9 mouse cellular contexts compared by ENCODE assay signal in the genomic region with DNA sequence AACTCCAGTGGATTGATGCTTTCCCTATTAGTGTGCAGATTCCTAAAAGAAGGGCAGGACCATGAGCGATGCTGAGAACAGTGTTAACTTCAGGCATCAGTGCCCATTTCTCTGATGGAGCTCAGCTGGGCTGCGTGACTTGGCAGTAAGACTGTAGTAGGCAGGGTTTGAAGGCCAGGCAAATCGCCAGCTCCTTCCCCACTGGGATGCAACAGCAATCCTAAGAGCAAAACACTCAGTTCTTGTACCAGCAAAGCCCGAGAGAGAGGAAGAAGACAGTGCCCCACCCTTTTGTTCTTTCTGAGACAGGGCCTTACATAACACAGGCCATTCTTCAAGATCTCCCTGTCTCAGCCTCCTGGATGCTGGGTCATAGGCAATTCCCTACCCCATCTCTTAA.
DNase-seq lines count a peak whose midpoint lies in the region; ATAC-seq and TF ChIP-seq lines count a peak whose summit lies in the region.
"Had no signal": no experiment of that assay in that cellular context is flagged by ENCODE, and none has a peak within 500 bp of the region (broad histone marks: within the 10 kb centered on the region; RNA-seq: fewer than 3 reads in every experiment).

No protein-coding gene starts in this region.

- H3K27me3 ChIP-seq in forebrain, embryonic 16.5 days (replicated peaks; ENCODE audit: control insufficient read depth, insufficient read depth, low read length): no peaks in the 10 kb centered on the region
- H3K27me3 ChIP-seq in forebrain, embryonic 12.5 days: no peaks in the 10 kb centered on the region
- no peaks in the 10 kb centered on the region for H3K27me3 ChIP-seq in MEL (ENCODE audit: control insufficient read depth in 1 of 2, insufficient read depth in 2 of 2, low read length in 2 of 2)
- no peaks in the 10 kb centered on the region for H3K27me3 ChIP-seq in lung, postnatal 0 days (replicated peaks; ENCODE audit: insufficient read depth, low read length)
- H3K27me3 ChIP-seq: CH12.LX had no signal

- no peak overlapping the region for H3K9ac ChIP-seq in forebrain, embryonic 16.5 days (replicated peaks; ENCODE audit: low read depth, low read length)
- H3K9ac ChIP-seq in forebrain, embryonic 12.5 days: no peak overlapping the region
- no peak overlapping the region for H3K9ac ChIP-seq in MEL (ENCODE audit: control insufficient read depth, low read depth, low read length, poor library complexity, severe bottlenecking)
- H3K9ac ChIP-seq in lung, postnatal 0 days (replicated peaks; ENCODE audit: low read depth): no peak overlapping the region

- WGBS in forebrain, embryonic 16.5 days: 39% methylated on average over 4 of the region's 4 CpGs
- 72% methylated on average over 4 of the region's 4 CpGs for WGBS in forebrain, embryonic 12.5 days
- WGBS in lung, postnatal 0 days: 49% methylated on average over 4 of the region's 4 CpGs

- no peak overlapping the region for H3K27ac ChIP-seq in forebrain, embryonic 16.5 days (ENCODE audit: low read length)
- no peak overlapping the region for H3K27ac ChIP-seq in forebrain, embryonic 12.5 days
- no peak overlapping the region for H3K27ac ChIP-seq in MEL (ENCODE audit: control insufficient read depth, low read depth, low read length)
- H3K27ac ChIP-seq in lung, postnatal 0 days (ENCODE audit: low read length): no peak overlapping the region

- no peak overlapping the region for H3K4me3 ChIP-seq in forebrain, embryonic 16.5 days (replicated peaks; ENCODE audit: low read length)
- H3K4me3 ChIP-seq in forebrain, embryonic 12.5 days (replicated peaks): no peak overlapping the region
- no peak overlapping the region for H3K4me3 ChIP-seq in MEL (ENCODE audit: control insufficient read depth in 1 of 2, insufficient read depth in 1 of 2, low read depth in 2 of 2, low read length in 2 of 2)
- H3K4me3 ChIP-seq in lung, postnatal 0 days (ENCODE audit: low read depth, low read length): no peak overlapping the region

- H3K9me3 ChIP-seq in forebrain, embryonic 16.5 days (ENCODE audit: control insufficient read depth, low read length): no peaks in the 10 kb centered on the region
- H3K9me3 ChIP-seq in forebrain, embryonic 12.5 days: no peaks in the 10 kb centered on the region
- H3K9me3 ChIP-seq in MEL (replicated peaks; ENCODE audit: insufficient read depth, low read length): no peaks in the 10 kb centered on the region
- no peaks in the 10 kb centered on the region for H3K9me3 ChIP-seq in lung, postnatal 0 days (ENCODE audit: low read length)

- H3K79me2 ChIP-seq in MEL (ENCODE audit: control insufficient read depth, insufficient read depth, low read length, poor library complexity): no peaks in the 10 kb centered on the region

- H3K4me1 ChIP-seq in forebrain, embryonic 16.5 days (replicated peaks; ENCODE audit: control insufficient read depth, insufficient read depth, low read length): peaks cover 12% of the 10 kb centered on the region
- H3K4me1 ChIP-seq in forebrain, embryonic 12.5 days: peaks cover 4% of the 10 kb centered on the region; the same call in 1 of the 2 replicates
- peaks cover 5 to 15% of the 10 kb centered on the region in 2 experiments for H3K4me1 ChIP-seq in MEL (ENCODE audit: control insufficient read depth in 1 of 2, insufficient read depth in 2 of 2, low read length in 2 of 2)
- H3K4me1 ChIP-seq in lung, postnatal 0 days (ENCODE audit: insufficient read depth, low read depth, low read length): no peaks in the 10 kb centered on the region

- no peak for TF ChIP-seq RAD21 in MEL (IDR thresholded peaks at IDR 0.05; ENCODE audit: low read depth, low read length)

- H3K4me2 ChIP-seq in forebrain, embryonic 16.5 days (ENCODE audit: low read length): no peak overlapping the region
- H3K4me2 ChIP-seq in forebrain, embryonic 12.5 days: no peak overlapping the region
- H3K4me2 ChIP-seq in lung, postnatal 0 days (replicated peaks; ENCODE audit: low read depth, low read length): no peak overlapping the region

- no peak for TF ChIP-seq CTCF in MEL (IDR thresholded peaks at IDR 0.05 in 2 of 3, conservative IDR thresholded peaks at IDR 0.05 in 1 of 3; ENCODE audit: control insufficient read depth in 1 of 3, insufficient read depth in 1 of 3, low read depth in 2 of 3, low read length in 3 of 3, poor library complexity in 1 of 3, severe bottlenecking in 1 of 3)
- TF ChIP-seq CTCF in lung, postnatal 0 days (IDR thresholded peaks at IDR 0.05): no peak

- peak; percentile 63 for ATAC-seq in forebrain, embryonic 16.5 days
- no peak for ATAC-seq in forebrain, embryonic 12.5 days (ENCODE audit: low FRiP score)
- peak; percentile 44 for ATAC-seq in lung, postnatal 0 days

- no peaks in the 10 kb centered on the region for H3K36me3 ChIP-seq in forebrain, embryonic 16.5 days (ENCODE audit: control insufficient read depth, insufficient read depth)
- H3K36me3 ChIP-seq in forebrain, embryonic 12.5 days (replicated peaks): no peaks in the 10 kb centered on the region
- H3K36me3 ChIP-seq in MEL (ENCODE audit: control insufficient read depth in 1 of 2, insufficient read depth in 2 of 2, low read length in 2 of 2): peaks cover 0 to 18% of the 10 kb centered on the region in 2 experiments; a peak in 2 of 4 replicates
- H3K36me3 ChIP-seq in lung, postnatal 0 days (ENCODE audit: insufficient read depth, low read length): no peaks in the 10 kb centered on the region

- no peak for TF ChIP-seq EP300 in MEL (IDR thresholded peaks at IDR 0.05; ENCODE audit: low read depth in 1 of 2, low read length in 2 of 2)
- peak; percentile 43; the same call in 1 of the 2 replicates for TF ChIP-seq EP300 in lung, postnatal 0 days (IDR thresholded peaks at IDR 0.05)

- peak; percentile 41 for DNase-seq in MEL (ENCODE audit: low read depth, low spot score)
- DNase-seq in cerebellum, postnatal 4 days (ENCODE audit: low spot score in 2 of 2): peak; percentile 32 to 87
- peak; percentile 64 for DNase-seq in heart, postnatal 4 days
- DNase-seq in lung, postnatal 0 days (ENCODE audit: low spot score): peak; percentile 75
- no peak for DNase-seq in retina, embryonic 14.5 days (ENCODE audit: low spot score)
- no peak for DNase-seq in thymus, postnatal 25 days

- no peak for TF ChIP-seq POLR2A in MEL (IDR thresholded peaks at IDR 0.05; ENCODE audit: control insufficient read depth in 1 of 2, insufficient read depth in 1 of 2, low read depth in 1 of 2, low read length in 2 of 2, poor library complexity in 1 of 2)

TF ChIP-seq in MEL, 35 proteins besides CTCF, POLR2A, EP300 and RAD21:
- TF ChIP-seq ELF1 (IDR thresholded peaks at IDR 0.05; ENCODE audit: low read depth, low read length) (no peak), KAT2A (conservative IDR thresholded peaks at IDR 0.05; ENCODE audit: low read depth, low read length) (no peak), CHD2 (IDR thresholded peaks at IDR 0.05; ENCODE audit: low read length) (no peak), ZC3H11A (IDR thresholded peaks at IDR 0.05; ENCODE audit: low read depth, low read length) (no peak), ZKSCAN1 (IDR thresholded peaks at IDR 0.05; ENCODE audit: low read depth, low read length) (no peak), JUND (IDR thresholded peaks at IDR 0.05; ENCODE audit: low read depth, low read length) (no peak), TAL1 (IDR thresholded peaks at IDR 0.05; ENCODE audit: low read length) (no peak), RCOR1 (IDR thresholded peaks at IDR 0.05; ENCODE audit: low read depth, low read length) (no peak), USF1 (IDR thresholded peaks at IDR 0.05; ENCODE audit: low read depth, low read length) (no peak), MAFK (IDR thresholded peaks at IDR 0.05; ENCODE audit: borderline replicate concordance, low read depth, low read length) (no peak), POLR2AphosphoS2 (IDR thresholded peaks at IDR 0.05; ENCODE audit: low read length) (no peak), NRF1 (IDR thresholded peaks at IDR 0.05; ENCODE audit: insufficient read depth, low read depth, low read length, poor library complexity, severe bottlenecking) (no peak)

Comparison
In these comparisons a context has a peak if more than half of its experiments do, and no peak if none do; other contexts are left out.
1. DNase-seq: peak in MEL (single experiment), cerebellum, postnatal 4 days (2 of 2), heart, postnatal 4 days (single experiment) and lung, postnatal 0 days (single experiment); none in retina, embryonic 14.5 days (single experiment) and thymus, postnatal 25 days (single experiment).